Mouse (Mus musculus) CH12.LX (cell line): Measurements from ENCODE around the gene Vdac1. TPM values are rescaled to one million over a fixed set of nuclear protein-coding genes. Genes with fewer than 3 reads are reported as not detected.

Experiments used
- DNase-seq: peaks from one replicate; pipeline ENCODE4 v3.0.0-alpha.2; 2013; ENCODE audit errors: extremely low read depth
- H3K27ac ChIP-seq: 2 replicates; pipeline ENCODE4 v1.5.1; 2012; ENCODE audit warnings: low read depth, mild to moderate bottlenecking, control low read depth, moderate library complexity; ENCODE audit not compliant: insufficient read depth
- H3K27me3 ChIP-seq: replicated peaks from 2 replicates; pipeline ENCODE3; 2012; ENCODE audit warnings: inconsistent platforms
- H3K36me3 ChIP-seq, 2 experiments: replicated peaks in 1 of 2; 2 replicates each; pipeline versions ENCODE3 to v1.6.1; 2012; ENCODE audit warnings: inconsistent platforms in 1 of 2, low read length in 1 of 2, mild to moderate bottlenecking in 1 of 2, mixed read lengths in 1 of 2, moderate library complexity in 1 of 2; ENCODE audit not compliant: control insufficient read depth in 1 of 2, insufficient read depth in 1 of 2
- H3K4me1 ChIP-seq, 2 experiments: 2 replicates each; pipeline ENCODE4 v1.6.1; 2012; ENCODE audit warnings: inconsistent platforms in 1 of 2, moderate library complexity in 1 of 2; ENCODE audit not compliant: insufficient read depth in 2 of 2, control insufficient read depth in 1 of 2
- H3K4me2 ChIP-seq: 2 replicates; pipeline ENCODE4 v1.6.1; 2012; ENCODE audit warnings: low read depth, mild to moderate bottlenecking, control low read depth; ENCODE audit not compliant: poor library complexity, insufficient read depth, severe bottlenecking
- H3K4me3 ChIP-seq, 3 experiments: fragments of 150-350 bp in 1 of 3; sonication (generic) in 1 of 3; replicated peaks in 1 of 3; 2 replicates each; pipeline versions ENCODE3 to v1.5.1; 2011 to 2012; ENCODE audit warnings: low read depth in 2 of 3, low read length in 2 of 3, mild to moderate bottlenecking in 2 of 3, moderate library complexity in 2 of 3, control low read depth in 1 of 3, improper control_type of control experiment in 1 of 3, inconsistent platforms in 1 of 3, mixed read lengths in 1 of 3; ENCODE audit not compliant: poor library complexity in 1 of 3
- H3K79me2 ChIP-seq: replicated peaks from 2 replicates; pipeline ENCODE4 v1.6.1; 2012; ENCODE audit warnings: mild to moderate bottlenecking, moderate library complexity; ENCODE audit not compliant: control insufficient read depth, poor library complexity, insufficient read depth, severe bottlenecking; ENCODE audit errors: extremely low read depth
- H3K9ac ChIP-seq: 2 replicates; pipeline ENCODE4 v1.6.1; 2012; ENCODE audit warnings: low read depth, mild to moderate bottlenecking, control low read depth, moderate library complexity; ENCODE audit not compliant: insufficient read depth
- H3K9me3 ChIP-seq: replicated peaks from 2 replicates; pipeline ENCODE3; 2012; ENCODE audit warnings: low read length, inconsistent platforms, mixed read lengths
- BHLHE40 ChIP-seq: IDR thresholded peaks from 2 replicates; pipeline ENCODE4 v1.6.1; 2011; ENCODE audit warnings: mild to moderate bottlenecking, low read depth, low read length, improper control_type of control experiment
- CHD1 ChIP-seq: IDR thresholded peaks from 2 replicates; pipeline ENCODE4 v1.6.1; 2012; ENCODE audit warnings: low read depth, low read length, improper control_type of control experiment, inconsistent platforms
- CTCF ChIP-seq, 2 experiments: IDR thresholded peaks in 1 of 2; conservative IDR thresholded peaks in 1 of 2; 2 replicates each; pipeline ENCODE4 v1.5.1; 2011 to 2012; ENCODE audit warnings: low read depth in 2 of 2, low read length in 2 of 2, improper control_type of control experiment in 1 of 2, inconsistent platforms in 1 of 2, mild to moderate bottlenecking in 1 of 2, moderate library complexity in 1 of 2
- E2F4 ChIP-seq: IDR thresholded peaks from 2 replicates; pipeline ENCODE4 v1.6.1; 2011; ENCODE audit warnings: low read depth, low read length, improper control_type of control experiment; ENCODE audit not compliant: insufficient replicate concordance
- ELF1 ChIP-seq: IDR thresholded peaks from 2 replicates; pipeline ENCODE4 v1.6.1; 2014; ENCODE audit warnings: low read depth, mild to moderate bottlenecking, inconsistent platforms, low read length, improper control_type of control experiment
- EP300 ChIP-seq: IDR thresholded peaks from 2 replicates; pipeline ENCODE4 v1.6.1; 2011; ENCODE audit warnings: low read length, improper control_type of control experiment
- HCFC1 ChIP-seq: IDR thresholded peaks from 2 replicates; pipeline ENCODE4 v1.6.1; 2012; ENCODE audit warnings: low read depth, mild to moderate bottlenecking, inconsistent platforms, low read length, improper control_type of control experiment
- IRF4 ChIP-seq: IDR thresholded peaks from 2 replicates; pipeline ENCODE4 v1.6.1; 2014; ENCODE audit warnings: low read depth, mild to moderate bottlenecking, inconsistent platforms, low read length, improper control_type of control experiment
- JUN ChIP-seq: IDR thresholded peaks from 2 replicates; pipeline ENCODE4 v1.6.1; 2011; ENCODE audit warnings: low read depth, mild to moderate bottlenecking, low read length, improper control_type of control experiment, moderate library complexity; ENCODE audit not compliant: insufficient read depth
- KAT2A ChIP-seq: IDR thresholded peaks from 2 replicates; pipeline ENCODE4 v1.6.1; 2012; ENCODE audit warnings: low read length, improper control_type of control experiment, inconsistent platforms; ENCODE audit not compliant: insufficient replicate concordance
- MAFK ChIP-seq: IDR thresholded peaks from 2 replicates; pipeline ENCODE4 v1.6.1; 2011; ENCODE audit warnings: low read length, improper control_type of control experiment; ENCODE audit not compliant: insufficient replicate concordance
- MAX ChIP-seq: IDR thresholded peaks from 2 replicates; pipeline ENCODE4 v1.6.1; 2011; ENCODE audit warnings: low read length, improper control_type of control experiment
- MAZ ChIP-seq: IDR thresholded peaks from 2 replicates; pipeline ENCODE4 v1.6.1; 2012; ENCODE audit warnings: low read depth, mild to moderate bottlenecking, inconsistent platforms, low read length, improper control_type of control experiment, moderate library complexity
- MXI1 ChIP-seq: IDR thresholded peaks from 2 replicates; pipeline ENCODE4 v1.6.1; 2011; ENCODE audit warnings: mild to moderate bottlenecking, low read depth, low read length, improper control_type of control experiment
- MYC ChIP-seq: IDR thresholded peaks from 2 replicates; pipeline ENCODE4 v1.6.1; 2011; ENCODE audit warnings: low read depth, mild to moderate bottlenecking, improper control_type of control experiment, low read length
- NRF1 ChIP-seq: IDR thresholded peaks from 2 replicates; pipeline ENCODE4 v1.6.1; 2014; ENCODE audit warnings: low read depth, mild to moderate bottlenecking, inconsistent platforms, low read length, improper control_type of control experiment, moderate library complexity
- RAD21 ChIP-seq: IDR thresholded peaks from 2 replicates; pipeline ENCODE4 v1.6.1; 2011; ENCODE audit warnings: low read depth, mild to moderate bottlenecking, low read length, improper control_type of control experiment, moderate library complexity
- RCOR1 ChIP-seq: conservative IDR thresholded peaks from 2 replicates; pipeline ENCODE4 v1.6.1; 2012; ENCODE audit warnings: low read depth, mild to moderate bottlenecking, inconsistent platforms, low read length, improper control_type of control experiment
- SIN3A ChIP-seq: IDR thresholded peaks from 2 replicates; pipeline ENCODE4 v1.6.1; 2012; ENCODE audit warnings: low read length, improper control_type of control experiment, inconsistent platforms
- SMC3 ChIP-seq: IDR thresholded peaks from 2 replicates; pipeline ENCODE4 v1.6.1; 2011; ENCODE audit warnings: low read depth, low read length, improper control_type of control experiment
- TCF12 ChIP-seq: IDR thresholded peaks from 2 replicates; pipeline ENCODE4 v1.6.1; 2014; ENCODE audit warnings: low read depth, mild to moderate bottlenecking, inconsistent platforms, low read length, improper control_type of control experiment
- UBTF ChIP-seq: IDR thresholded peaks from 2 replicates; pipeline ENCODE4 v1.6.1; 2012; ENCODE audit warnings: low read depth, mild to moderate bottlenecking, inconsistent platforms, low read length, improper control_type of control experiment, moderate library complexity
- ZC3H11A ChIP-seq: IDR thresholded peaks from 2 replicates; pipeline ENCODE4 v1.6.1; 2012; ENCODE audit warnings: low read depth, mild to moderate bottlenecking, inconsistent platforms, low read length, improper control_type of control experiment
- ZNF384 ChIP-seq: IDR thresholded peaks from 2 replicates; pipeline ENCODE4 v1.6.1; 2012; ENCODE audit warnings: low read depth, low read length, improper control_type of control experiment, inconsistent platforms
- dilution Hi-C: fragments of 300-500 bp; cut with MboI; formaldehyde crosslinking; loops from 2 replicates; pipeline ENCODE4 v1.14.3; 2020; ENCODE audit warnings: low sequenced_read_pairs; ENCODE audit not compliant: extremely low pct_unique_long_range_greater_than_20kb, extremely low pct_ligation_motif_present
- in situ Hi-C: fragments of 300-500 bp; cut with MboI; formaldehyde crosslinking; loops from 3 replicates; pipeline ENCODE4 v1.14.3; 2019; ENCODE audit warnings: low sequenced_read_pairs, low pct_ligation_motif_present, low pct_unique_long_range_greater_than_20kb, mixed read lengths
- polyA plus RNA-seq: library from polyadenylated mRNA; unstranded; fragments of >175 nt; gene quantifications from 2 replicates; pipeline ENCODE4 v1.2.1, GENCODE M21; 2012; ENCODE audit warnings: low read depth; ENCODE audit not compliant: insufficient read length
- total RNA-seq, 2 experiments: library from RNA; depleted of rRNA; stranded (reverse); fragments of 300-350 nt in 1 of 2; fragments of >200 nt in 1 of 2; gene quantifications; 2 replicates each; pipeline ENCODE4 v1.2.3; 2012 to 2014

The Vdac1 gene
- total and polyA plus RNA-seq, 3 experiments, result 204 to 315 (median 289) TPM

GRCm38 (mm10) chr11:52342296-52342695 lies 18.4 kb upstream of the Vdac1 start:
- no peak for DNase-seq
- H3K4me1 ChIP-seq, result peaks cover 13 to 56% of the 10 kb centered on the region in 2 experiments
- no peaks in the 10 kb centered on the region for H3K36me3 ChIP-seq

GRCm38 (mm10) chr11:52343162-52343561 lies 17.5 kb upstream of the Vdac1 start:
- in situ Hi-C loops, result loop anchor here (5.0 kb wide), 2 partner anchors 46 to 81 kb away; no protein-coding TSS in a partner anchor
- Histone ChIP-seq H3K9me3 (no peaks in the 10 kb centered on the region), H3K4me2 (no peak overlapping the region), H3K4me3 (no peak overlapping the region), H3K79me2 (no peaks in the 10 kb centered on the region), H3K27ac (no peak overlapping the region), H3K36me3 (no peaks in the 10 kb centered on the region), H3K27me3 (peaks cover 11% of the 10 kb centered on the region), H3K4me1 (peaks cover 13 to 47% of the 10 kb centered on the region in 2 experiments), H3K9ac (no peak overlapping the region)
- peak; percentile 92 for DNase-seq
- dilution Hi-C loops, result no loop called here
- TF ChIP-seq MYC (no peak), SMC3 (peak; percentile 97), IRF4 (peak; percentile 52; the same call in 1 of the 2 replicates), CHD1 (no peak), ZC3H11A (peak; percentile 91), MAFK (no peak), KAT2A (no peak), ZNF384 (no peak), E2F4 (no peak), MAX (no peak), UBTF (no peak), MAZ (0 out of 2 replicates have a peak, but pooled peaks have one; percentile 28), EP300 (no peak), NRF1 (no peak), HCFC1 (no peak), ELF1 (peak; percentile 73), RAD21 (peak; percentile 86), CTCF (conservative IDR thresholded peaks at IDR 0.05 in 1 of 2, IDR thresholded peaks at IDR 0.05 in 1 of 2; ENCODE audit: low read depth in 2 of 2, low read length in 2 of 2) (peak; percentile 75 to 95), TCF12 (no peak), RCOR1 (no peak), MXI1 (no peak), JUN (no peak), BHLHE40 (0 out of 2 replicates have a peak, but pooled peaks have one; percentile 5)

More at GRCm38 (mm10) chr11:52342296-52342695, 18.4 kb upstream of the Vdac1 start:
- Histone ChIP-seq H3K4me2 (no peak overlapping the region), H3K9me3 (no peaks in the 10 kb centered on the region), H3K79me2 (no peaks in the 10 kb centered on the region)
- TF ChIP-seq SMC3 (no peak), SIN3A (0 out of 2 replicates have a peak, but pooled peaks have one; percentile 13), NRF1 (no peak)
- TF ChIP-seq, all 38 proteins: peak for 1
- Histone ChIP-seq H3K9ac (no peak overlapping the region), H3K27me3 (peaks cover 7% of the 10 kb centered on the region), H3K27ac (no peak overlapping the region), H3K4me3 (no peak overlapping the region)
- in situ Hi-C loops (loop anchor here (5.0 kb wide), 2 partner anchors 45 to 80 kb away; no protein-coding TSS in a partner anchor), dilution Hi-C loops (no loop called here)
